Mouse (Mus musculus) C2C12 (cell line): ENCODE measurements around the gene Rufy1. TPM values are rescaled to one million over a fixed set of nuclear protein-coding genes. Genes with fewer than 3 reads are reported as not detected.

Experiments
- H3K27me3 ChIP-seq: one replicate; pipeline ENCODE4 v1.6.1; 2011; ENCODE audit not compliant: control insufficient read depth, insufficient read depth, insufficient read length
- H3K36me3 ChIP-seq: one replicate; pipeline ENCODE4 v1.6.1; 2011; ENCODE audit not compliant: control insufficient read depth, insufficient read depth
- H3K4me3 ChIP-seq: one replicate; pipeline ENCODE4 v1.5.1; 2011; ENCODE audit warnings: mild to moderate bottlenecking, control low read depth; ENCODE audit not compliant: poor library complexity, insufficient read depth, severe bottlenecking
- H3K79me2 ChIP-seq: one replicate; pipeline ENCODE4 v1.6.1; 2011; ENCODE audit not compliant: control insufficient read depth, insufficient read depth
- H3K79me3 ChIP-seq: one replicate; pipeline ENCODE4 v1.6.1; 2011; ENCODE audit warnings: low read depth, control low read depth
- H3ac ChIP-seq: one replicate; pipeline ENCODE3; 2011; ENCODE audit warnings: low read depth; ENCODE audit not compliant: control insufficient read depth, insufficient read length
- CEBPB ChIP-seq: IDR thresholded peaks from one replicate; pipeline ENCODE4 v1.6.1; 2011; ENCODE audit warnings: low read depth, mild to moderate bottlenecking, control low read depth, moderate library complexity
- CTCF ChIP-seq: IDR thresholded peaks from one replicate; pipeline ENCODE4 v1.5.1; 2011; ENCODE audit not compliant: control insufficient read depth, insufficient read depth, insufficient read length
- FOSL1 ChIP-seq: IDR thresholded peaks from one replicate; pipeline ENCODE4 v1.8.0; 2011; ENCODE audit warnings: mild to moderate bottlenecking, low read length; ENCODE audit not compliant: poor library complexity, insufficient read depth, severe bottlenecking
- MAX ChIP-seq: IDR thresholded peaks from one replicate; pipeline ENCODE4 v1.6.1; 2011; ENCODE audit warnings: mild to moderate bottlenecking, control low read depth
- MYOD1 ChIP-seq: IDR thresholded peaks from one replicate; pipeline ENCODE4 v1.6.1; 2011; ENCODE audit warnings: low read depth; ENCODE audit not compliant: control insufficient read depth, insufficient read length
- MYOG ChIP-seq: IDR thresholded peaks from one replicate; pipeline ENCODE4 v1.6.1; 2011; ENCODE audit not compliant: control insufficient read depth, insufficient read length; ENCODE audit errors: extremely low read depth
- USF1 ChIP-seq: IDR thresholded peaks from one replicate; pipeline ENCODE4 v1.6.1; 2011; ENCODE audit warnings: low read depth, mild to moderate bottlenecking, control low read depth, moderate library complexity
- polyA plus RNA-seq: library from polyadenylated mRNA; unstranded; fragments of >200 nt; fragmentation: generic; extraction: Trizol; gene quantifications from one replicate; pipeline ENCODE4 v1.2.1, GENCODE M21; 2012; ENCODE audit warnings: missing spikeins

Gene Rufy1
- polyA plus RNA-seq, 1 experiment: 11.1 TPM

- H3K27me3 ChIP-seq: no peaks in the 10 kb centered on the region
- H3K79me2 ChIP-seq: peaks cover 38% of the 10 kb centered on the region
- H3K36me3 ChIP-seq: no peaks in the 10 kb centered on the region
- H3ac ChIP-seq: peak overlapping the region; percentile 99
- peaks cover 3% of the 10 kb centered on the region for H3K79me3 ChIP-seq
- TF ChIP-seq CTCF: no peak
- peak; percentile 94 for TF ChIP-seq USF1
- peak overlapping the region; percentile 50 for H3K4me3 ChIP-seq
Observed at GRCm38 (mm10) chr11:50431134-50432068, 476 bp upstream of the Rufy1 start.

- Histone ChIP-seq H3K79me3 (peaks cover 5% of the 10 kb centered on the region), H3ac (no peak overlapping the region)
- TF ChIP-seq USF1: no peak
- no peak for TF ChIP-seq MYOD1
- no peak for TF ChIP-seq CTCF
- no peak for TF ChIP-seq CEBPB
Observed at GRCm38 (mm10) chr11:50426056-50426455, 4.9 kb downstream of the Rufy1 start.

GRCm38 (mm10) chr11:50421934-50422780, 8.8 kb downstream of the Rufy1 start:
- no peak for TF ChIP-seq MYOG
- no peak for TF ChIP-seq FOSL1
- TF ChIP-seq MAX: no peak
- no peak for TF ChIP-seq MYOD1
- no peak for TF ChIP-seq USF1
- TF ChIP-seq CTCF: no peak
- no peak for TF ChIP-seq CEBPB

More at GRCm38 (mm10) chr11:50426056-50426455, 4.9 kb downstream of the Rufy1 start:
- Histone ChIP-seq H3K4me3 (no peak overlapping the region), H3K27me3 (no peaks in the 10 kb centered on the region), H3K36me3 (no peaks in the 10 kb centered on the region), H3K79me2 (peaks cover 64% of the 10 kb centered on the region)

GRCm38 (mm10) chr11:50421461-50421860, 9.5 kb downstream of the Rufy1 start:
- Histone ChIP-seq H3K79me3 (peaks cover 2% of the 10 kb centered on the region), H3ac (no peak overlapping the region), H3K4me3 (no peak overlapping the region), H3K79me2 (peaks cover 27% of the 10 kb centered on the region), H3K27me3 (no peaks in the 10 kb centered on the region), H3K36me3 (peaks cover 12% of the 10 kb centered on the region)
- no peak for TF ChIP-seq FOSL1
- TF ChIP-seq MAX: no peak
- no peak for TF ChIP-seq USF1
- TF ChIP-seq MYOG: no peak
- no peak for TF ChIP-seq CTCF
- no peak for TF ChIP-seq MYOD1
- TF ChIP-seq CEBPB: no peak

More at GRCm38 (mm10) chr11:50421934-50422780, 8.8 kb downstream of the Rufy1 start:
- H3K79me2 ChIP-seq: peaks cover 34% of the 10 kb centered on the region
- no peaks in the 10 kb centered on the region for H3K27me3 ChIP-seq
- peaks cover 2% of the 10 kb centered on the region for H3K79me3 ChIP-seq
- H3K36me3 ChIP-seq: peaks cover 10% of the 10 kb centered on the region
- no peak overlapping the region for H3K4me3 ChIP-seq
- no peak overlapping the region for H3ac ChIP-seq

- Histone ChIP-seq H3K4me3 (no peak overlapping the region), H3K79me2 (no peaks in the 10 kb centered on the region), H3ac (no peak overlapping the region), H3K79me3 (no peaks in the 10 kb centered on the region), H3K36me3 (peaks cover 34% of the 10 kb centered on the region), H3K27me3 (no peaks in the 10 kb centered on the region)
- TF ChIP-seq CTCF (no peak), USF1 (no peak), CEBPB (no peak)
Observed at GRCm38 (mm10) chr11:50417856-50418255, 13.1 kb downstream of the Rufy1 start.
